15 mouse cellular contexts compared by ENCODE assay signal in genomic region chr2:27931130-27931529, GRCm38 (mm10). TPM values are rescaled to one million over a fixed set of nuclear protein-coding genes. Genes with fewer than 3 reads are reported as not detected.
DNase-seq lines count a peak whose midpoint lies in the region; ATAC-seq and TF ChIP-seq lines count a peak whose summit lies in the region.
"Had no signal": no experiment of that assay in that cellular context is flagged by ENCODE, and none has a peak within 500 bp of the region (broad histone marks: within the 10 kb centered on the region; RNA-seq: fewer than 3 reads in every experiment).

No protein-coding gene starts in this region.

- no peak overlapping the region for H3K4me3 ChIP-seq in intestine, embryonic 15.5 days (replicated peaks)
- no peak overlapping the region for H3K4me3 ChIP-seq in intestine, postnatal 0 days (ENCODE audit: low read depth, low read length)
- no peak overlapping the region for H3K4me3 ChIP-seq in embryonic facial prominence, embryonic 12.5 days
- H3K4me3 ChIP-seq in limb, embryonic 10.5 days: no peak overlapping the region
- H3K4me3 ChIP-seq: left cerebral cortex, adult 2 months; liver, embryonic 15.5 days; midbrain, embryonic 10.5 days had no signal

- DNase-seq in limb, embryonic 10.5 days (ENCODE audit: low spot score): no peak
- DNase-seq in lung, postnatal 25 days (ENCODE audit: low spot score): peak; percentile 44
- DNase-seq in cerebellum, postnatal 4 days (ENCODE audit: low spot score in 2 of 2): no peak
- DNase-seq: adrenal gland, adult 8-10 months; cerebellum, adult 8-10 months; heart, postnatal 36 days; right cerebral cortex, postnatal 4 days; thymus, postnatal 25 days had no signal

- H3K27me3 ChIP-seq in intestine, embryonic 15.5 days (replicated peaks): no peaks in the 10 kb centered on the region
- H3K27me3 ChIP-seq in intestine, postnatal 0 days (replicated peaks; ENCODE audit: control insufficient read depth, insufficient read depth, low read length): no peaks in the 10 kb centered on the region
- no peaks in the 10 kb centered on the region for H3K27me3 ChIP-seq in embryonic facial prominence, embryonic 12.5 days
- H3K27me3 ChIP-seq in limb, embryonic 10.5 days (ENCODE audit: low read depth, poor library complexity, severe bottlenecking): no peaks in the 10 kb centered on the region
- H3K27me3 ChIP-seq: liver, embryonic 15.5 days had no signal

- H3K4me1 ChIP-seq in intestine, embryonic 15.5 days (replicated peaks): peaks cover 53% of the 10 kb centered on the region
- peaks cover 6% of the 10 kb centered on the region; the same call in 1 of the 2 replicates for H3K4me1 ChIP-seq in intestine, postnatal 0 days (replicated peaks; ENCODE audit: control insufficient read depth, insufficient read depth, low read length)
- H3K4me1 ChIP-seq in embryonic facial prominence, embryonic 12.5 days: peaks cover 50% of the 10 kb centered on the region
- peaks cover 58% of the 10 kb centered on the region for H3K4me1 ChIP-seq in limb, embryonic 10.5 days
- H3K4me1 ChIP-seq: liver, embryonic 15.5 days had no signal

- no peak overlapping the region for H3K9ac ChIP-seq in intestine, embryonic 15.5 days
- H3K9ac ChIP-seq in intestine, postnatal 0 days (ENCODE audit: low read depth, low read length): no peak overlapping the region
- H3K9ac ChIP-seq in embryonic facial prominence, embryonic 12.5 days: no peak overlapping the region
- H3K9ac ChIP-seq: liver, embryonic 15.5 days had no signal

- H3K27ac ChIP-seq in intestine, embryonic 15.5 days: peak overlapping the region; percentile 22; the same call in 1 of the 2 replicates
- H3K27ac ChIP-seq in intestine, postnatal 0 days (ENCODE audit: low read depth, low read length): no peak overlapping the region
- peak overlapping the region; percentile 88 for H3K27ac ChIP-seq in embryonic facial prominence, embryonic 12.5 days
- peak overlapping the region; percentile 85 for H3K27ac ChIP-seq in limb, embryonic 10.5 days
- H3K27ac ChIP-seq: left cerebral cortex, adult 2 months; liver, embryonic 15.5 days; midbrain, embryonic 10.5 days had no signal

- 61% methylated on average over 6 of the region's 6 CpGs for WGBS in intestine, embryonic 15.5 days
- WGBS in intestine, postnatal 0 days: 74% methylated on average over 6 of the region's 6 CpGs
- WGBS in embryonic facial prominence, embryonic 12.5 days: 67% methylated on average over 6 of the region's 6 CpGs
- 84% methylated on average over 6 of the region's 6 CpGs for WGBS in limb, embryonic 10.5 days

- TF ChIP-seq CTCF in intestine, postnatal 0 days (IDR thresholded peaks at IDR 0.05; ENCODE audit: low read depth): no peak

- no peak overlapping the region for H3K4me2 ChIP-seq in intestine, embryonic 15.5 days (replicated peaks)
- H3K4me2 ChIP-seq in intestine, postnatal 0 days (replicated peaks; ENCODE audit: low read depth): no peak overlapping the region
- H3K4me2 ChIP-seq in embryonic facial prominence, embryonic 12.5 days (replicated peaks): no peak overlapping the region
- H3K4me2 ChIP-seq: liver, embryonic 15.5 days had no signal

- H3K9me3 ChIP-seq in intestine, embryonic 15.5 days: no peaks in the 10 kb centered on the region
- no peaks in the 10 kb centered on the region for H3K9me3 ChIP-seq in intestine, postnatal 0 days (ENCODE audit: control insufficient read depth)
- no peaks in the 10 kb centered on the region for H3K9me3 ChIP-seq in embryonic facial prominence, embryonic 12.5 days
- H3K9me3 ChIP-seq in limb, embryonic 10.5 days (replicated peaks): no peaks in the 10 kb centered on the region
- H3K9me3 ChIP-seq: liver, embryonic 15.5 days; midbrain, embryonic 10.5 days had no signal

- 0 out of 2 replicates have a peak, but pooled peaks cover 3% of the 10 kb centered on the region for H3K36me3 ChIP-seq in intestine, embryonic 15.5 days
- H3K36me3 ChIP-seq in intestine, postnatal 0 days (ENCODE audit: control insufficient read depth, insufficient read depth): no peaks in the 10 kb centered on the region; the same call in 1 of the 2 replicates
- peaks cover 26% of the 10 kb centered on the region for H3K36me3 ChIP-seq in embryonic facial prominence, embryonic 12.5 days
- H3K36me3 ChIP-seq in limb, embryonic 10.5 days: peaks cover 20% of the 10 kb centered on the region
- H3K36me3 ChIP-seq: liver, embryonic 15.5 days; midbrain, embryonic 10.5 days had no signal

- ATAC-seq in intestine, embryonic 15.5 days: no peak
- ATAC-seq in intestine, postnatal 0 days: no peak
- no peak for ATAC-seq in embryonic facial prominence, embryonic 12.5 days (ENCODE audit: insufficient number of reproducible peaks, insufficient read depth, low FRiP score, low TSS enrichment)
- no peak for ATAC-seq in erythroid progenitor cell, adult 5-6 weeks (replicated peaks; ENCODE audit: low FRiP score, poor library complexity, severe bottlenecking)

RNA-seq across cellular contexts. Expression of gene Col5a1, which starts 44.9 kb away (rescaled TPM):
- polyA plus RNA-seq in intestine, embryonic 15.5 days (2015; fragmentation: Nextera tagmentation; extraction: Ambion mirVana): 96.3 and 97.9 TPM in 2 replicates
- polyA plus RNA-seq in intestine, postnatal 0 days (2015; fragmentation: Nextera tagmentation; extraction: Ambion mirVana): 39.5 and 40.7 TPM in 2 replicates
- 79.0 and 82.1 TPM in 2 replicates for polyA plus RNA-seq in embryonic facial prominence, embryonic 12.5 days (2016; fragmentation: Nextera tagmentation; extraction: Ambion mirVana)
- 13.5 and 21.4 TPM in 2 replicates for polyA plus RNA-seq in limb, embryonic 10.5 days (2016; fragmentation: Nextera tagmentation; extraction: Ambion mirVana)
- 9.4 and 10.9 TPM in 2 replicates for total RNA-seq in erythroid progenitor cell, adult 5-6 weeks (2015; ENCODE audit: low replicate concordance)
- 5.3 and 7.0 TPM in 2 replicates for total RNA-seq in erythroid progenitor cell, adult 5-6 weeks (2017; ENCODE audit: low replicate concordance)
